Mouse (Mus musculus) gastrocnemius, adult 2 months (tissue): ENCODE results near the gene Atg101. TPM values are rescaled to one million over a fixed set of nuclear protein-coding genes. Genes with fewer than 3 reads are reported as not detected.

Experiments used
- DNase-seq: peaks from one replicate; pipeline ENCODE4 v3.0.0; 2022
- H3K27ac ChIP-seq: fragments of 200-600 bp; 2 replicates; pipeline ENCODE4 v1.8.1; 2022; ENCODE audit warnings: mild to moderate bottlenecking
- H3K4me3 ChIP-seq: fragments of 200-600 bp; 2 replicates; pipeline ENCODE4 v1.8.1; 2022; ENCODE audit warnings: mild to moderate bottlenecking, moderate library complexity
- CTCF ChIP-seq: fragments of 200-600 bp; IDR thresholded peaks from 2 replicates; pipeline ENCODE4 v1.8.1; 2022; ENCODE audit warnings: antibody characterized with exemption, mild to moderate bottlenecking, moderate library complexity
- intact Hi-C: fragments of 180-260 bp; cut with DNase I; formaldehyde crosslinking; loops from one replicate; pipeline ENCODE4 v1.15.1; 2025
- total RNA-seq, 2 experiments: library from RNA; stranded (reverse); gene quantifications; 2 replicates each; pipeline ENCODE4 v1.2.3; 2021

Gene Atg101
- total RNA-seq, 2 experiments from 2014 or later = 23.7 to 32.4 TPM

DNA sequence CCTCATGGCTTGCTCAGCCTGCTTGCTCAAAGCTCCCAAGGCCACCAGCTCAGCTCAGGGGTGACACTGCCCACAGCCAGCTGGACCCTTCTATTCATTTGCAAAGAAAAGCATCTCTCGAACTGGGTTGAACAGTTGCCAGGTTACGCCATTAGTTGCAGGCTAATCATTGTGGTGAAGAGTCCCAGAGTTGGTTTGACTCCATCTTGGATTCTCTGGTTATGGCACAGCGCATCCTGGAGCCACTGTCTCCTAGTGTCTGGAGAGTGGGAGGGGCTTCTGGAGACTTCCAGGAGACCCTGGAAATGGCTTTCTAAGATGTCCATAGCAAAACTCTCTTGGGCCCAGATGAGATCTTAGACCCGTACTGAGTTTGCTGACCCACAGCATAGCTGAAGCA is 31.3 kb downstream of the Atg101 start:
- DNase-seq = no peak
- intact Hi-C loops = loop anchor here (2.0 to 5.0 kb wide), 3 partner anchors 31 to 93 kb away; partner anchors contain the start of genes Atg101 and Grasp
- TF ChIP-seq CTCF = no peak
- Histone ChIP-seq H3K27ac (peak overlapping the region; percentile 64), H3K4me3 (no peak overlapping the region)

DNA sequence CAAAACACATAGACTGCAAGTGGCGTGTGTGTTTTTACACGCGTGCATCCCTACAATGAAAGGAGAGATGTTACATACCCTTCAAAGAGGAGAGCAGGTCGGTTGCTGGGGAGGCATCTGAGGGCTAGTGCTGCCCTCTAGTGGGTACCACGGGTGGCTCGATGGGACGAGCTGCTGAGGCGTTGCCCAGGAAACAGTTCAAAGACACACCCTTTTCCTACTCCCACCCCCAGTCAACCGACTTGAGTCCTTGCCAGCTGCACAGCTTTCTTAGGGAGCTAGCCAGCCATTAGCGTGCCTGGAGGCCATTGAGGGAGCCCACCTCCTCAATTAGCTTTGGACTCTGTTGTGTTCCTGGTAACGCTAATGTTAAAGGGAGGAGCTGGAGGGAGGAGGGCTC is 31.8 kb downstream of the Atg101 start:
- peak overlapping the region; percentile 64 for H3K27ac ChIP-seq
- intact Hi-C loops = loop anchor here (2.0 to 5.0 kb wide), 3 partner anchors 31 to 94 kb away; partner anchors contain the start of genes Atg101 and Grasp
- H3K4me3 ChIP-seq = peak overlapping the region; percentile 66
- DNase-seq = peak; percentile 92
- TF ChIP-seq CTCF = peak; percentile 96

DNA sequence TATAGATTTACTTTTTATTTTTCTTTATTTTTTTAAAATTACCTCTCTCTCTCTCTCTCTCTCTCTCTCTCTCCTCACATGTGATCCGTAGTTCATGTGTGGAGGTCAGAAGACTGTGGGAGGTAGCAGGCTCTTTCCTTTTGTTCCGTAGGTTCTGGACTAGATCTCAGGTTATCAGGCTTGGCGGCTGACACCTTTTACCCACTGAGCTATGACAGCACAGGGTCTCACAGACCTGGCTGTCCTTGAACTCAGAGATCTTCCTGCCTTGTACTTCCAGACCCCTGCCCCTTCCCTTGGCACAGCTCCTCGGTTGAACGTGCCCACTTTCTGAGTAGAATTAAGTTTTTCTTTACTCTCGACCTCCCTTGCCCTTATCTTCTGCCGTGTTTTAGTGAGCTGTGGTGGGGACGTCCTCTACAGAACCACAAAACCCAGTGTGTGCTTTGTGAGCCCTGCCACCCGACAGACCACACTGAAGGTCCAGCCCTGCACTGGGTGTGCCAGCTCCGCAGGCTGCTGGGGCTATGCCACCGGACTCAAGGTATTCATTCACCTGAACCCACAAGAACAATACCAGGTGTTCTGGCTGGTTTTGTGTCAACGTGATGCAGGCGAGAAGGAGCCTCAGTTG is 32.3 kb downstream of the Atg101 start:
- intact Hi-C loops = loop anchor here (5.0 kb wide), 1 partner anchor 94 kb away; the partner anchor contains the start of gene Grasp
- no peak for DNase-seq
- Histone ChIP-seq H3K4me3 (peak overlapping the region; percentile 66), H3K27ac (peak overlapping the region; percentile 64)
- TF ChIP-seq CTCF = no peak

DNA sequence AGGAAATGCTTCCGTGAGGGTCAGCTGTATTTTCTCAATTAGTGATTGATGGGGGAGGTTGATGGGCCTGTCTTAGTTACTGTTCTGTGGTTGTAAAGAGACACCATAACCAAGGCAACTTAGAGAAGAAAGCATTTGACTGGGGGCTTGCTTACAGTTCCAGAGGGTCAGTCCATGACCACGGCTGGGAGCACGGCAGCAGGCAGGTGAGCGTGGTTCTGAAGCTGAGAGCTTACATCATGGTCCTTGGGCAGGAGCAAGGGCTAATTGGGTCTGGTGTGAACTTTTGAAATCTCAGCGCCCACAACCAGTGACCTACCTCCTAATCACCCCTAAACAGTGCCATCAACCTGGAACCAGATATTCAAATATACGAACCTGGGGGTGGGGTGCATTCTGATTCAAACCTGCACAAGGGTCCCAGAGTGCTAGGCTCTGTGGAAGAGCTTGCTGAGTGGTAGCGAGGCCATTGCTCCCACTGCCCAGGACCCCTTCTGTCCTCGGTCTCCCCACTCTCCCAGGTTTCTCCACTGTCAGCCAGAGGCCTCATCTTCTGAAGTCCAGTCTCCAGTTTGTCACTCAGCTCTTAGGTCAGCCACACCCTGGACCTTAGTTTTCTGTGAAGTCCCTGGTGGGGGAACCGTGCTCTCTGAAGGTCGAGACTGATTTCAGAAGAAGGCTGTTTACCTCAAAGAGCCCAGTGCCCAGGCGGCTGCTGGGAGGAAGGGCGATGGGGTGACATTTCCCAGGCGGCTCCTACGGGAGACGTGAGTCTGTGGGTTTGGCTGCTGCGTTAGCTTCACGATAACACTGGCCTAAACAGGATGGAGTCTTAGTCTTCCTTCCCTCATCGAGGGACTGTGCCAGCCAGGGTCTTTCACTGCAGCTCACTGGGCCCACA is 33.1 kb downstream of the Atg101 start:
- Histone ChIP-seq H3K27ac (peak overlapping the region; percentile 64), H3K4me3 (peak overlapping the region; percentile 7; the same call in 1 of the 2 replicates)
- no peak for DNase-seq
- no peak for TF ChIP-seq CTCF
- intact Hi-C loops = loop anchor here (5.0 kb wide), 1 partner anchor 95 kb away; the partner anchor contains the start of gene Grasp

DNA sequence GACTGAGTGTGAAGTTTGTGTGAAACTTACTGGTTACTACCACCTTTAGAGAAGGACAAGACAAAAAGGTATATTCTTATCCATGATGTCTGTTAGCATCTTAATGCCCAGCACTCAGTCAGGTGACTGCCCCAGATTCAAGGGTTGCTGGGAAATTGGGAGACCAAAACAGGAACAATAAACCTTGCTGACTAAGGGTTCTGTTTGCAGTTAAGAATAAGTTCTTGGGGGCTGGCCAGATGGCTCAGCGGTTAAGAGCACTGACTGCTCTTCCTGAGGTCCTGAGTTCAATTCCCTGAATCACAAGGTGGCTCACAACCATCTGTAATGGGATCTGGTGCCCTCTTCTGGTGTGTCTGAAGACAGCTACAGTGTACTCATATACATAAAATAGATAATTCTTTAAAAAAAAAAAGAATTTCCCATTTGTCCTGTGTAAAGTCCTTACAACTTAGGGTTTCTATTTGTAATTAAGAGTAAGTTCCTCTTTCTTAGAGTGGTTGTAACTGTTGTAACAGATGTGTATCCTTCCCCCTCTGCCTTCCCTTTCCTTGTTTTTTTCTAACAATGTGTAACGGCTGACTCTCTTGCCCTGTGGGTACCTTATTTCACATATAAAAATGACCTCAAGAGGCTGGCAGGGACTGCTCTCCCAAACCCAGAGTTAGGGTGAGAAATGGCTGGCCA is 33.9 kb downstream of the Atg101 start:
- H3K4me3 ChIP-seq = no peak overlapping the region
- DNase-seq = no peak
- peak overlapping the region; percentile 78 for H3K27ac ChIP-seq
- intact Hi-C loops = loop anchor here (5.0 kb wide), 1 partner anchor 96 kb away; the partner anchor contains the start of gene Grasp
- TF ChIP-seq CTCF = peak; percentile 8; the same call in 1 of the 2 replicates

DNA sequence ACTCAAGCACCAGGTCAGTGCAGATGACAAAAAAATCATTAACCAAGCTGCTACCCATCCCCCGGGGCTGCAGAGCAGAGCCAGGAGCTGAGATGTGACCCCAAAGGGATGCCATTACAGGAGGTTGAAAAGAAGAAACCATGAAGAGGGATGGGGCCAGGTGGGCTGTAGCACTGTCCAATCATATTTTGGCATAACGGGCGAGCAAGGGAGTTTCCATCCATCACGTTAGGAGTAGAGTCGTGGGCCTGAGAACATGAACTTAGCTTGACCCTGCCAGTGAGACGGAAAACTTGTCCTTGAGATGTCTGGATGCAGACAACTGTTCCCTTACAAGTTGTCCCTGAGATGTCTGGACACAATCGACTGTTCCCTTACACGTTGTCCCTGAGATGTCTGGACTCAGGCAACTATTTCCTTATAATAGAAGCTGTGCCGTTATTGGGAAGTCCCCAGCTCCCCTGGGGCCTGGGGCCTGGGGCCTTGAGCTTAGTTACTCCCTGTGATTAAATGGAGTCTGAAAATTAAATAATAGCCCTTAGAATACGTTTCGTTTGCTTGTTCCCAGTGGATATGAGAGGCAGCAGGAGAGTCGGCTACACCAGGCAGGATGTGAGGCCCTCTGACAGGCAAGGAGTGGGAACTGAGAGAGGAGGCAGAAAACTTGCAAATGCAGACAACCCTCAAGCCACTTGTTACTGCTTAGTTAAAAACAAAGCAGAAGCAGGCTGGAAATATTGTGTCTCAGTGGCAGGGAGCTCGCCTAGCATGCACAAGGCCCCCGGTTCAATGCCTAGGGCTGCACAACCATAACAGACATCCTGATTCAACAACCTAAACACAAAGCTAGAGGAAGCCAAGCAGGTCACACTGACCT is 35.1 kb downstream of the Atg101 start:
- H3K27ac ChIP-seq = peak overlapping the region; percentile 78
- H3K4me3 ChIP-seq = no peak overlapping the region
- intact Hi-C loops = loop anchor here (5.0 kb wide), 1 partner anchor 97 kb away; the partner anchor contains the start of gene Grasp
- DNase-seq = no peak
- no peak for TF ChIP-seq CTCF

DNA sequence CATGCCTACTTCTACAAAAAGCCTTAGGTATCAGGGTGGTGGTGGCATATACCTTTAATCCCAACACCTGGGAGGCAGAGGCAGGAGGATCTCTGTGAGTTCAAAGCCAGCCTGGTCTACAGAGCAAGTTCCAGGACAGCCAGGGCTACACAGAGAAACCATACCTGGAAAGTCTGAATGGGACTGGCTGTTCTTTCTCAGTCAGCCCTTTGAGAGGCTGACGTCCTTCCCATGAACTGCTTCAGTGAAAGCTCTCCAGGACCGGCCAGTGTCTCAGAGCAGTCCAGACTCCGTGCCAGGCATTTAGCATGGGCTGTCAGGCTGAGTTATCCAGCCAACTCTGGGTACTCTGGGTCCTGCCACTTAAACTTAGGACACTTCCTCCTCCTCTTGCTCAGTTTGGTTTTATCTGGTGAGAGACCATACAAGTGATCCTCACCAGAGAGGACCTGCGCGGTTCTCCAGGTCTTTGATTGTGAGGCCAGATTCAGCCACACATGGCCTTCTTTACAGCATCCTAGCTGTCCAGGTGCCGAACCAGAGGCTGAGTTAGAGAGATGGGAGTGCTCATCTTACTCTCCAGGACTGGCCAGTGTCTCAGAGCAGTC is 36.0 kb downstream of the Atg101 start:
- Histone ChIP-seq H3K27ac (peak overlapping the region; percentile 78), H3K4me3 (no peak overlapping the region)
- intact Hi-C loops = loop anchor here (5.0 kb wide), 1 partner anchor 752 kb away; the partner anchor contains the start of gene Eif4b
- no peak for DNase-seq
- TF ChIP-seq CTCF = no peak

DNA sequence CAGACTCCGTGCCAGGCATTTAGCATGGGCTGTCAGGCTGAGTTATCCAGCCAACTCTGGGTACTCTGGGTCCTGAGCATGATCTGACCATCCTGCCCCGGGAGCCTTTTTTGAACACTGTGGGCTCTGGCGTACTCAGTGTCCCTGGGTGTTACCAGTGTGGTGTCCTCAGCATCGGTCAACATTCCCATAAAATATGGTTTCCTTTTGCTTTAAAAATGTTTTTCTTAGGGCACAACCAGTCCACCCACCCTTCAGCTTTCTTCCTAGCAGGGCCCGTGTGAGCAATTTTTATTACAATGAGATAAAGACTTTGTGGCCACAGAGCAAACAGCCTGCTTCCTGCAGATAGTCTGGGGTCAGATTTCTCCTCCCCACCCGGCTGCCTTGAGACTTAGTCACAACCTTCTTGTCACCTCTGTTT is 36.6 kb downstream of the Atg101 start:
- no peak overlapping the region for H3K4me3 ChIP-seq
- intact Hi-C loops = loop anchor here (5.0 kb wide), 1 partner anchor 752 kb away; the partner anchor contains the start of gene Eif4b
- DNase-seq = peak; percentile 48
- TF ChIP-seq CTCF = no peak
- peak overlapping the region; percentile 78 for H3K27ac ChIP-seq

DNA sequence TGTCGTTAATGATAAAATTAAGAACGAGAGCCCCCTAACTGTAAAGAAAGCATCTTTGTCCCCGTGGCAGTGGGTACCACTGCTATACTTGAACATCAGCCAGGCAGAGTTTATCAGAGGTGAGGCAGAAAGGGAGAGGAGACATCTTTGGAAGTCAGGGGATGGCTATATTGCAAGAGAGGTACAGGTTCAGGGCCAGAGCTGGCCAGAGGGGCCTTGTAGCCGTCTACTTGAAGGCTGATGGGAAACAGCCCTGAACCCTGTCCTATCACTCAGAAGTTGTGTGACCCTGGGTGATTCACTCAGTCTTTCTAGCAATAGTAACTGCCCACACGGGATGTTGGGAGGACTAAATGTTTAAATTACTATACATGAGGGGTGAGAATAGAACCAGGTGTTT is 37.1 kb downstream of the Atg101 start:
- intact Hi-C loops = loop anchor here (5.0 kb wide), 1 partner anchor 751 kb away; the partner anchor contains the start of gene Eif4b
- Histone ChIP-seq H3K27ac (peak overlapping the region; percentile 78), H3K4me3 (no peak overlapping the region)
- no peak for TF ChIP-seq CTCF
- no peak for DNase-seq

DNA sequence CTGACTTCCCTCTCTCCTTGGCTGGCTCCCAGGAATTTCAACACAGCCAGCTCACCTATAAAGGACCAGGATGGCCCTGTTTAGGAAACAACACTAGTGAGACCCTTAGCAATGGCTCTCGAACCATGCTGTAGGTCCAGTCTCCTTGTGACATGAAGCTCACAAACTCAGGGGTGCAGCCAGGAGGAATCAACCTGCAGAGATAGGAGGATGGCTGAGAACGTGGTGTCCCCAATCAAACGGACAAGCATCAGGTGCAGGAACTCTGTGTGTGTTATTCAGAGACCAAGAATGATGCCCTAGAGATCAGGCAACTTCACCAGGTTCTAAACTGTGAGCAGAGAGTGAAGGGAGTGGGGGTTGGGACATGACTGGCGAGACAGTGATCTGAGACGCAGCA is 38.0 kb downstream of the Atg101 start:
- H3K27ac ChIP-seq = no peak overlapping the region
- peak; percentile 29 for DNase-seq
- no peak overlapping the region for H3K4me3 ChIP-seq
- intact Hi-C loops = loop anchor here (5.0 kb wide), 1 partner anchor 750 kb away; the partner anchor contains the start of gene Eif4b
- no peak for TF ChIP-seq CTCF

DNA sequence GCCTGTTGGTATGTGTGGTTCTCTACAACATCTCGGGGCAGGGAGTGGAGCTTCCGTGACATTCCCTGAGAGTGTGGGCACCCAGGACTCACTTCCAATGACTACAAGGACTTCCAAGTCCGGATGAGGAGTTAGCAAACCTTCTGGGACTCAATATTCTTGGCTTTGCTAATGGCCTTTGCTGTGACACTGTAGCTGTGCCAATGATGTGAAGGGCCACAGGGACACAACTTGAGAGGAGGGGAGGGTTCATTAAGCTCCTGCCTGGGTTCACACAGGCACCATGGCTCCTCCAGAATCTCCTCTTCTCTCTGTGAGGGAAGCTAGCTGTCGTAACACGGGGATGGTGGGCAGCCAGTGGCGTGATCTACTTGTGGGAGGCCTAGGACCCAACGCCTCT is 38.6 kb downstream of the Atg101 start:
- TF ChIP-seq CTCF = no peak
- no peak for DNase-seq
- Histone ChIP-seq H3K27ac (0 out of 2 replicates have a peak overlapping the region, but pooled peaks have one; percentile 4), H3K4me3 (no peak overlapping the region)
- intact Hi-C loops = loop anchor here (5.0 kb wide), 1 partner anchor 750 kb away; the partner anchor contains the start of gene Eif4b
